Mouse (Mus musculus) stomach, postnatal 0 days (tissue): Measurements from ENCODE around the gene Clcn3. TPM values are rescaled to one million over a fixed set of nuclear protein-coding genes. Genes with fewer than 3 reads are reported as not detected.

Experiments
- ATAC-seq: fragments of 200-750 bp; cut with Nextera tagmentation; 2 replicates; pipeline ENCODE4 v1.8.0; 2017; ENCODE audit not compliant: low FRiP score, low TSS enrichment
- DNase-seq: peaks from one replicate; pipeline ENCODE4 v3.0.0-alpha.2; 2016; ENCODE audit warnings: low spot score
- H3K27ac ChIP-seq: fragments of 300-500 bp; sonication (generic); replicated peaks from 2 replicates; pipeline ENCODE4 v1.5.1; 2014; ENCODE audit warnings: mild to moderate bottlenecking, control low read depth
- H3K27me3 ChIP-seq: fragments of 300-500 bp; sonication (generic); 2 replicates; pipeline ENCODE4 v1.6.1; 2014; ENCODE audit warnings: low read length; ENCODE audit not compliant: control insufficient read depth, insufficient read depth
- H3K36me3 ChIP-seq: fragments of 300-500 bp; sonication (generic); 2 replicates; pipeline ENCODE4 v1.6.1; 2014; ENCODE audit warnings: low read length, mixed read lengths; ENCODE audit not compliant: control insufficient read depth, insufficient read depth
- H3K4me1 ChIP-seq: fragments of 300-500 bp; sonication (generic); replicated peaks from 2 replicates; pipeline ENCODE4 v1.6.1; 2014; ENCODE audit warnings: antibody characterized with exemption; ENCODE audit not compliant: control insufficient read depth, insufficient read depth
- H3K4me2 ChIP-seq: fragments of 300-500 bp; sonication (generic); replicated peaks from 2 replicates; pipeline ENCODE4 v1.6.1; 2014; ENCODE audit warnings: low read depth, mild to moderate bottlenecking, control low read depth, moderate library complexity
- H3K4me3 ChIP-seq: fragments of 300-500 bp; sonication (generic); 2 replicates; pipeline ENCODE4 v1.5.1; 2014; ENCODE audit warnings: low read depth, low read length, control low read depth
- H3K9ac ChIP-seq: fragments of 300-500 bp; sonication (generic); 2 replicates; pipeline ENCODE4 v1.6.1; 2014; ENCODE audit warnings: mild to moderate bottlenecking, low read length, control low read depth, mixed read lengths
- H3K9me3 ChIP-seq: fragments of 300-500 bp; sonication (generic); 2 replicates; pipeline ENCODE4 v1.6.1; 2016; ENCODE audit warnings: low read length; ENCODE audit not compliant: control insufficient read depth
- CTCF ChIP-seq: IDR thresholded peaks from 2 replicates; pipeline ENCODE4 v1.5.1; 2016; ENCODE audit warnings: antibody characterized with exemption, low read depth, mild to moderate bottlenecking, moderate library complexity
- EP300 ChIP-seq: optimal IDR thresholded peaks from 2 replicates; pipeline ENCODE3; 2016; ENCODE audit warnings: antibody characterized with exemption
- WGBS: fragments of 180-500 bp; shearing (Covaris S2); extraction: QIAGEN DNeasy Blood & Tissue Kit; methylation state at CpG from one replicate; pipeline ENCODE4 v1.1.7; 2014; 5-methylcytosine and 5-hydroxymethylcytosine counted together
- polyA plus RNA-seq: library from polyadenylated mRNA; unstranded; fragments of >200 nt; fragmentation: Nextera tagmentation; extraction: Ambion mirVana; gene quantifications from 2 replicates; pipeline ENCODE4 v1.2.1, GENCODE M21; 2015

Gene Clcn3
- polyA plus RNA-seq, 1 experiment from 2014 or later, result 21.7 TPM

DNA sequence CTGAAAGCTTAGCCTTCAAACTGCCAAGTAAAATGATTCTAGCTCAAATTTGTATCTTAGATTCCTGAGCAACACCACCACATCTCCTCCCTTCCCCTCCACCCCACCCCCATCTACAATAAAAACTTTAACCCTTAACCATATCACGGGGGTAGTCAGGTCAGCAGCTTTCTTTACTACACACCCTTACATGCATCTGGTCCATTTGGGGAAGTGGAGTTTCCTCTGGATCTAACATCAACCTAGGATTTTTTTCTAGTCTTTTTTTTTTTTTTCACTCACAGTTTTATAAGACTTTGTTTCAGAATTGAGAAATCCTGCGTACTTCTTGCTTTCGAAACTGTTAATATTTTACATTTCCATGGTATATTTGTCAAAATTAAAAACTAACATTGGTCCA, 20.3 kb downstream of the Clcn3 start:
- Histone ChIP-seq H3K27ac (no peak overlapping the region), H3K27me3 (no peaks in the 10 kb centered on the region), H3K4me1 (no peaks in the 10 kb centered on the region), H3K36me3 (no peaks in the 10 kb centered on the region), H3K4me2 (no peak overlapping the region), H3K9ac (no peak overlapping the region), H3K4me3 (no peak overlapping the region), H3K9me3 (no peaks in the 10 kb centered on the region)
- DNase-seq (no peak), ATAC-seq (no peak)
- TF ChIP-seq EP300, result no peak
- TF ChIP-seq CTCF, result no peak
- WGBS, result 84% methylated on average over 3 of the region's 3 CpGs

DNA sequence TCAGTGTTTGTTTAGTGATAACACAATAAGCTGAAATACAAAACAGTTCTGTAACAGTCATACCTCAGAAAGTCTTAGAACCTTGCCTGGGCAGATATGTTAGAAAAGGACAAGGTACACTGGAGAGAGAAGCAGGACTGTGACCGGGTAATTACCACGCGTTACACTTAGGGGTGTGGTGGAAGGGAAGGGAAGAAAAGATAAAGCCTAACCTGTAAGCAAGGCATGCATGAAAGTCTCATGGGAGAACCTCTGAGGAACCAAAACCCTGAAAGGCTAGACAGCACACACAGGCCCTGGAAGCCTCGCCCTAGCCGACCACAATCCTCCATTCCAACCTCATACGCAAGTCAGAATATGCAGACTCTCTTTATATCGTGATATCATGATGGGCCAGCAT, 26.3 kb downstream of the Clcn3 start:
- H3K36me3 ChIP-seq, result no peaks in the 10 kb centered on the region
- H3K4me3 ChIP-seq, result no peak overlapping the region
- no peak overlapping the region for H3K9ac ChIP-seq
- TF ChIP-seq EP300, result no peak
- TF ChIP-seq CTCF, result no peak
- peak; percentile 64 for DNase-seq
- 53% methylated on average over 7 of the region's 7 CpGs for WGBS
- peak overlapping the region; percentile 56; the same call in 1 of the 2 replicates for H3K27ac ChIP-seq
- H3K27me3 ChIP-seq, result no peaks in the 10 kb centered on the region
- no peak overlapping the region for H3K4me2 ChIP-seq
- H3K9me3 ChIP-seq, result no peaks in the 10 kb centered on the region
- peak; percentile 88 for ATAC-seq
- H3K4me1 ChIP-seq, result no peaks in the 10 kb centered on the region

DNA sequence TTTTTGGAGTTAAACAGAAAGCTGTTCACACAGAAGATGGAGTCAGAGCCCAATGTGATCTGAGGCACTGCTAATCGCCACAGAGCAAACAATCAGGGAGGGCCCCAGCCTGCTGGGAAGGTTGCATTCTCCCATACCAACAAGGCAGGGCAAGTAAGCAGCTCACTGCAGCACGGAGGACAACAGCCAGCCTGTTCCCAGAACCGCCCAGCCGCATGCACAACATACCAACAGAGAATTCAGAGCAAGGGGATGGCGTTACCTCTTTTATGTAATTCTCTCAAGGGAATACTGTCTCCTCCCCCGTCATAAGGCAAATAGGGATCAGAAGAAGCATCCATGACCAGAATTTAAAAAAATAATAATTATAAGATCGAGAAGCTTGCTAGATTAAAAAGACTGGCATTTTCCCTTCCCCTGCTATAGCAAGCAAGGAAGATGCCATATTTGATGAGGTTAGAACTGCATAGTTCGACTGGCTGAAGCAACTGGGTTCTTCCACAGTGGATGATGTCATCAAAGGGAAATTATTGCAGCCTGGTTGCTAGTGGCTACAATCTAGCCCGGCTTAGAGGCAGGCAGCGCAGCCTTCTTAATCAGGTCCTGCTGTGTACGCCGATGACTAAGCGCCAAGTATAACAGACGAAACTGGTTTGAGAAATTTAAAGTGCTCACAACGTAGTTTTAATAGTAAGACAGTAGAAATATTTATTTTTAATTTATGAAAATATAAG, 28.7 kb downstream of the Clcn3 start:
- Histone ChIP-seq H3K27me3 (no peaks in the 10 kb centered on the region), H3K36me3 (no peaks in the 10 kb centered on the region), H3K27ac (peak overlapping the region; percentile 87), H3K9ac (peak overlapping the region; percentile 35), H3K4me1 (no peaks in the 10 kb centered on the region), H3K9me3 (no peaks in the 10 kb centered on the region), H3K4me2 (peak overlapping the region; percentile 59), H3K4me3 (peak overlapping the region; percentile 37)
- TF ChIP-seq EP300, result no peak
- TF ChIP-seq CTCF, result no peak
- ATAC-seq (peak; percentile 96), DNase-seq (peak; percentile 82)
- 6% methylated on average over 15 of the region's 15 CpGs for WGBS

DNA sequence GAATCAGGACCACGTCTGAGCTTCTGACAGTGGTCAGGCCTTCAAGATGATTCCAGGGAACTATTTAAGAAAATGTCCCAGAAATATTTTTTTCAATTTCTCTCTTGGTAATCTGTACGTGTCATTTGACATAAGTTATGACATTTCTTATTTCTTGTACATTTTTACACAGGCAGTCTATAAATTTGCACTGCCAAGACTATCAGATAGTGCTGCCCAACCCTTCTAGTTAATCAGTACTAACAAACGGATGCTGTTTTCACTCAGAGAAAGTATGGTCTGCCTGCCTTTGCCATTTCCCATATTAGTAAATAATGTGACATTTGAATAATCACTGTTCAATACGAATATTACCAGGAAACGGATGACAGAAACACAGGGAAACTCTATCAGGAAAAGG, 30.3 kb downstream of the Clcn3 start:
- no peak for TF ChIP-seq CTCF
- TF ChIP-seq EP300, result no peak
- Histone ChIP-seq H3K27ac (no peak overlapping the region), H3K4me1 (no peaks in the 10 kb centered on the region), H3K9me3 (no peaks in the 10 kb centered on the region), H3K4me3 (no peak overlapping the region), H3K27me3 (no peaks in the 10 kb centered on the region), H3K36me3 (no peaks in the 10 kb centered on the region), H3K4me2 (no peak overlapping the region), H3K9ac (no peak overlapping the region)
- no peak for DNase-seq
- 55% methylated on average over 5 of the region's 5 CpGs for WGBS
- no peak for ATAC-seq

DNA sequence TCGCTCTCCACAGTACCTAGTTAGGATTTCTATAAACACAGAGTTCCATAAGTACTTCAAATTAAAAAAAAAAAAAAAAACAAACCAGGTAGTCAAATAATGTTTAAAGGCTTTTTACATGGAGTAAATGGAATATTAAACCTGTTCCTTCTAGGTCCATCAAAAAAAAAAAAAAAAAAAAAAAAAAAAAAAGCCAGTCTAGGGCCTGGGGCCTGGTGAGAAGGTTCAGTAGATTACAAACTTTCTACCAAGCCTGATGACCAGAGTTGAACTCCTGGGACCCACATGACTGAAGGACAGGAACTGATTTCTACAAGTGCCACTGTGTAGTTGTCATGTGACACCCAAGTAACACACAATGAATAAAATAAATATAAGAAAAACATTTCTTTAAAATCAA, 31.3 kb downstream of the Clcn3 start:
- H3K9ac ChIP-seq, result no peak overlapping the region
- H3K36me3 ChIP-seq, result no peaks in the 10 kb centered on the region
- no peaks in the 10 kb centered on the region for H3K27me3 ChIP-seq
- H3K9me3 ChIP-seq, result no peaks in the 10 kb centered on the region
- no peaks in the 10 kb centered on the region for H3K4me1 ChIP-seq
- DNase-seq (no peak), ATAC-seq (no peak)
- no peak overlapping the region for H3K27ac ChIP-seq
- H3K4me2 ChIP-seq, result no peak overlapping the region
- TF ChIP-seq EP300 (no peak), CTCF (no peak)
- no peak overlapping the region for H3K4me3 ChIP-seq
- 94% methylated on average over 1 of the region's 1 CpGs for WGBS

DNA sequence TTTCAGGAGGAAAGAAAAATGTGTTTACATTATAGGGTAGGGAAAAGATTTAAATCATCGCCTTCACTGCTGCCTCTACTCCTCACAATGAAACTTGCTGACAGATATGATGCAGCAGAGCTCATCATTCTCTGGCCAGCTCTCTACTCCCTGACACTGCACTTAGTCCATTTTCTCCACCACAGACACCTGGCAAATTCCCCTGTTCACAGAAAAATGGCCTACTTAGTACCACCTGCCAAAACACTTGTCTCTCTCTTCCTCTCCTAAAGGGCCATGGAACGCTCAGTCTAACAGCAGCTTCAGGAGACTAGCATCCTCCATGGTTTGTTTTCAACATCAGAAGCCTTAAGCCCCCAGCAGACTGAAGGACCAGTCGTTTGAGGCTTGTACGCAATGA, 31.8 kb downstream of the Clcn3 start:
- no peak for ATAC-seq
- WGBS, result 50% methylated on average over 4 of the region's 4 CpGs

More for the DNA sequence above, 31.8 kb downstream of the Clcn3 start:
- no peak overlapping the region for H3K27ac ChIP-seq
- no peaks in the 10 kb centered on the region for H3K36me3 ChIP-seq
- H3K27me3 ChIP-seq, result no peaks in the 10 kb centered on the region
- no peak overlapping the region for H3K9ac ChIP-seq
- no peak for DNase-seq
- H3K4me3 ChIP-seq, result no peak overlapping the region
- H3K4me1 ChIP-seq, result no peaks in the 10 kb centered on the region
- no peak for TF ChIP-seq CTCF
- TF ChIP-seq EP300, result no peak
- H3K9me3 ChIP-seq, result no peaks in the 10 kb centered on the region
- no peak overlapping the region for H3K4me2 ChIP-seq
